Mouse (Mus musculus) ovary, postnatal 36 days (tissue): Measurements from ENCODE around the gene Ptcra.
"Not testable (repeated sequence)": the region's sequence is repeated elsewhere in the genome, so short reads cannot be mapped to it uniquely, and the experiment has no call there.

Source experiments
- DNase-seq: peaks from one replicate; pipeline ENCODE4 v3.0.0; 2022; ENCODE audit warnings: low spot score, mixed read lengths

Gene Ptcra

DNA sequence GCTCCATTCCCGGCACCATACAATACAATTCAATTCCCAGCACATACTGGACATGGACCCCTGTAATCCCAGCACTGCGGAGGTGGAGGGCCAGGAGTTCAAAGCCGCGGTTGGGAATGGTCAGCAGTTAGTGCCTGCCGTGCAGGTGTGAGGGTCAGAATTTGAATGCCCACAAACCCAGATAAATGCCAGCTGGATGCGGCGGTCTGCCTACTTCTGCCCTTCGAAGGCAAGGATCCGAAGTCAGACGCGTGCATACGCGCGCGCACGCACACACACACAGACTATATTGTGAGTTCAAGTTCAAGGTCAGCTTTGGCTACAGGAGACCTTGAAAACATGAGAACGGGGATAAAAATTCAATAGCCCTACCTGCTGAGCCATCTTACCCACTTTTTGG is 8.1 kb upstream of the Ptcra start:
- no peak for DNase-seq

GRCm38 (mm10) chr17:46771025-46771424 is 7.5 kb upstream of the Ptcra start:
- DNase-seq: no peak

DNA sequence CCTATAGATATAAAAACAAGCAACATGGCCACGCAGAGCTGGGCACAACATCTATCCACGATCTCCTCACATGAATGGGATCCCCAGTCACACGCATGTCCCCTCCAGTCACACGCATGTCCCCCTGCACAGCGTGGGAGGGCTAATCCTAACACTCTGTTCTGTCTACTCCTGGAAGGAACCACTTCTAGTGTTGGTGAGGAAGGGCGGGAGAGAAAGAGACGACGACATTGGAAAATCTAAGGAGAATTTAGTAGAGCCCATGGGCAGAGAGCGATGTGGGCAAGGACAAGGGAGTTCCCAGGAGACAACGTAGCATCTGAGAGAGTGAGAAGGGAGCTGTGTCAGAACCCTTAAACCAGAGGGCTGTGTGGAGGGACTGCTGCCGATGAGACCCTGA is 7.0 kb upstream of the Ptcra start:
- DNase-seq: no peak

DNA sequence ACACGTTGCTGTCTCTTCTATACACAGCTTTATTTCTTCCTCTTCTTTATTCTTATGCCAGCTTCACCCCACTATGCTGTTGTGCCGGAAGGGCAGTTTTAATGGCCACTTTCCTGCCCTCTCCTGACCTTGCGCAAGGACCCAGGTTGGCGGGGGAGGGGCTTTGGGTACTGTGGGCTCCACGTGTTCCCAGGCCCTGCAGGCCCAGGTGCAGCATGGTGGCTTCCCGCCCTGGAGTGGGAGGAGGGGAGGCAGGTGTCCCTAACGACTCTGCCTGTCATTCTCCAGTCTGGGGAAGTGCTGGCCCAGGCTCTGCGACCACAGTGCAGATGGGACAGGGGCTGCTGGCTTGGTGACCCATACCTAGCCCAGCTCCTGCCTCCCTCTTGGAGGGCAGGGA is 4.4 kb upstream of the Ptcra start:
- no peak for DNase-seq

GRCm38 (mm10) chr17:46764916-46765315 is 1.4 kb upstream of the Ptcra start:
- not testable (repeated sequence) for DNase-seq

DNA sequence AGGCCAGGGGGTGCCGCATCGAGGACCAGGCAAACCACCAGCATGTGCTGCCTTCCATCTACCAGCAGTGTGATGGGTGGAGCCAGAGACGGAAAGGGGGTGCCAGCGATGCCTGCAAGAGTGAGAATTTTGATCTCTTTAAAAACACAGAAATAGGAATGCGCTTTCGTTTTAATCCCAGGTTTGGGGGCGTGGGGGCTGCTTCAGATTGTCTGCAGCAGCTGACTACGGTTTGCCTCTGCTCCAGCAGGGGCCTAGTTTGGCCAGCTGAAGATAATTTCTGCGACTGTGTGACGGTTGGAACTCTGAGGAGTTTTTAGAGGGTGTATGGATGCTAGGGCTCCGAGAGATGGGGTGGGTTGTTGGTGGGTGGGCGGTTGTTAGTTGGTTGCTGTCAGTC is 4.8 kb downstream of the Ptcra start:
- no peak for DNase-seq

DNA sequence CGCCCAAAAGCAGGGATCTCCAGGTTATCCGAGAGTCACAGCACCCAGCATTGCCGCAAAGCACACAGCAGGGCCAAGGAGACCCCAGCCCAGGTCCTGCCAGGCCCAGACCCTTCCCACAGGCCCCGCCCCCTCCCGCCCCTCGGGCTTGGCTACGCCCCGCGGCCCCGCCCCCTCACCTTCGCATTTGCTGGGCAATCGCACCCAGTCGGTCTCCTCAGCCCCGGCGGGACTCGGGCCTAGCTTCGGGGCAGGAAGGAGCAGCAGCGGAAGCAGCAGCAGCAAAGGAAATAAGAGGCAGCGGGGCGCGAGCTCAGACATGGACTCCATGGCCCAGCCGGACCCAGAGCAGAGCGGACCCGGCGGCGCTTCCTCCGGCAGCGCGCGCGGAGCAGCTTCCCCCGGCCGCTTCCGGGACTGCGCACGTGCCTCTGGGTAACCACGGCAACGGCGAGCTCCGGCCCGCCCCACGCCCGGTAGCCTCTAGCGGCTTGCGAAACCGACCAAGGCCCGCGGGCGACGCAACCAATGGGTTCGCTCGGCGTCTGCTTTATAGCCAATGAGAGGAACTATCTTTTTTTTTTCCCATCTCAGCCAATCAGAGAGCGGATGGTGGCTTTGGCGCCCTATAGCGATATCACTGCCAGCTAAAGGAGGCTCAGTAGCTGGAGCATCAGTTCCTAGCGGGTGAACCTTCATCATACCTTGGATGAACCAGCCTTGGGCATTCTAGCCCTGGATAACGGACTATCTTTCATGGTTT is 11.5 kb downstream of the Ptcra start, which contains the start of gene Cnpy3:
Cnpy3 (minus strand) TSS at position 421 of the 763 bp plus-strand sequence.
- peak; percentile 96 for DNase-seq

DNA sequence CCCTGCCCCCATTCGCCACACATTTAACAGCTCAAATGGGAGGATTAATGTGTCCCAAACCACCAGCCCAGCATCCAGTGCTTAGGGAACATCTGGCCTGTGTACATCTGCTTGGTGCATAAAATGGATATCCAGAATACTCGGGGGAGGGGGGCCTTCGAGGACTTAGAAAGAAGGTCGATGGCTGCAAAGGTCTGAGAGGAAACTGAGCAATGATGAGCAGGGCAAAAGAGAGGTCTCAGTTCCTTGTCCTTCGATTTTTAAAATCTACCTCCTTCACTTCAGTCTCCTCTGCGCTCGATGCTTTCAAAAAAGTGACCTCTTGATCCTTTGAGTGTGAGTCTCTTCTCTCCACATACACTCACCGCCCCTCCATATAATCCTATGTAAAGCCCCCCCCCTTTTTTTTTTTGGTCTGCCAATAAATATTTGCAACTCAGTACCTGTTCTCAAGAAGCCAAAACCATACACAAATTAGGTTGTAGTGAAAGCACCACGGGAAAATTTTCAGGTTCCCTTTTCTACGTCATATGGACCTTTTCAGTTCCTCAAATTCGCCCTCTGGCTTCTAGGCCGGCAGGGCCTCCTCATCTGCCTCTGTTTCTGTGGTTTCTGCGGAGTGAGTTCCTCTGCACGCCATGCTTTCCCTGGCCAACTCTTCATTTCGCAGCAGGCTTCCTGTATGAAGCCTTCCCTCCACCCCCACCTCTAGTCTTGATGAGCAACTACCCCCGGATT is 12.3 kb downstream of the Ptcra start:
- no peak for DNase-seq

- DNase-seq: no peak
These were observed 12.9 kb downstream of the Ptcra start for GRCm38 (mm10) chr17:46750580-46750979.

DNA sequence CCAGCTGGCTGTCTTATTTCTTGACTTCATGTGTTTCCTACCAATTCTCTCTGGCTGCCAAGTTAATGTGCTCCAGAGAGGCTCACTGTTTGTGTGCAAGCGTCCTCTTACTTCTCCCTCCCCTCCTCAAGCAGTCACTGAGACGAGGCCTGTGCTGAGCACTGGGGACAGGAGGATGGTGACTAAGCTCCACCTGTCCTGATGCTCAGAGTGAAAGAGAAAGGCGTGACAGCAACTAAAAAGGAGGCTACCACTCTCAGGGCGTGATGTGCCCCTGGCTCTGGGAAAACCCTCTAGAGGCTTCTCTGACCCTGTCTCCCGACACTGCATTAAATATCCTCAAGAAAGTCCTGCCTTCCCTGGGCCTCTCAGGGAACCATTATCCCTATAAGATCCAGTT is 14.2 kb downstream of the Ptcra start:
- no peak for DNase-seq

DNA sequence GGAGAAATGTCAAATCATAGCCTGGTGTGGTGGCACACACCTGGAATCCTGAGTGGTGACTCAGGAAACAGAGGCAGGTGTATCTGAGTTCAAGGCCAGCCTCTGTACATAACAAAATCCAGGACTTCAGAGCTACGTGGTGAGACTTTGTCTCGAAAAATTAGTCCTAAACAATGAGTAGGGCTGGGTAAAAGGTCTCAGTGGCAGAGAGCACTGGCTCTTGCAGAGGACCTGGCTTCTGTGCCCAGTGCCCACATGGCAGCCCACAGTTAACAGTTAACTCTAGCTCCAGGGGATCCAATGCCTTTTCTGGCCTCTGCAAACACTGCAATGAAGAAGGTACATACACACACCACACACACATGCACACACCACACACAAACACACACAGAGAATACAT is 15.7 kb downstream of the Ptcra start:
- no peak for DNase-seq

DNA sequence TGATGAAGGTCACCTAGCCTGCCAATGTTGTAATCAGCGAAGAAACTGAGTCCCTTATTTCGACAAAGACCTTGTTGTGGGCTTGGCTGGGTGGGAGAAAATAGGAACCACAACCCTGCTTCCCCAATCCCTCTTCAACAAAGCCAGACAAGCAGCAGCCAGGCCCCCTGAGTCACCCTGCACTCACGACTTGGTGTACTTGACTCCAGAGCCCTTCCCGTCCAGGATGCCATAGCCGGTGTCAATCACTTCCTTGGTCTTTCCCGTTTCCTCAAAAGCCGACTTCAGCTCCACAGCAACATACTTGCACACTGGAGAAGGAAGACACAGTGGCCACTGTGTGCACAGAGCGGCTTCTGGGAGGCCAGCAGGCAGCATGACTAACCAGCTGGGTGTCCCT is 16.3 kb downstream of the Ptcra start:
- no peak for DNase-seq

GRCm38 (mm10) chr17:46745506-46745905 is 18.0 kb downstream of the Ptcra start:
- DNase-seq: no peak

GRCm38 (mm10) chr17:46742986-46743385 is 20.5 kb downstream of the Ptcra start:
- DNase-seq: no peak

GRCm38 (mm10) chr17:46741305-46741704 is 22.2 kb downstream of the Ptcra start:
- no peak for DNase-seq

GRCm38 (mm10) chr17:46736160-46736559 is 27.4 kb downstream of the Ptcra start:
- peak; percentile 51 for DNase-seq

- no peak for DNase-seq
These were observed 28.2 kb downstream of the Ptcra start for GRCm38 (mm10) chr17:46735287-46735686.

DNA sequence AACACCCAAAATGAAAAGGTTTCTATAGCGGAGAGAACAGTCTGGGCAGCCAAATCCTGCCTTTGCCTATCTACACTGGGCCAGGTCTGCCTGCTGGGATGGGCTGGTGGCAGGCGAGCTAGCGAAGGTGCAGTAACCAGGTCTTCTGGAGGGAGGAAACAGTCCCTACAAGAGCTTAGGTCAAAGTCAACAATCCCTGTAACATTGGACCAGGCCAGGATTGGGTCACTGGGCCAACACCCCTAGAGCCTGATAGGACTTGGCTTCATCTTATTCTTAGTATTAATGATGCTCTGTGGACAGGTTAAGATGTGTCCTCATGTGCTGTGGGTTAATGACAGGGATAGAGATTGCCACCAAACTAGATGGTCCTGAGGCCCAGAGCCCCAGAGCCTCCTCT is 29.5 kb downstream of the Ptcra start:
- no peak for DNase-seq

DNA sequence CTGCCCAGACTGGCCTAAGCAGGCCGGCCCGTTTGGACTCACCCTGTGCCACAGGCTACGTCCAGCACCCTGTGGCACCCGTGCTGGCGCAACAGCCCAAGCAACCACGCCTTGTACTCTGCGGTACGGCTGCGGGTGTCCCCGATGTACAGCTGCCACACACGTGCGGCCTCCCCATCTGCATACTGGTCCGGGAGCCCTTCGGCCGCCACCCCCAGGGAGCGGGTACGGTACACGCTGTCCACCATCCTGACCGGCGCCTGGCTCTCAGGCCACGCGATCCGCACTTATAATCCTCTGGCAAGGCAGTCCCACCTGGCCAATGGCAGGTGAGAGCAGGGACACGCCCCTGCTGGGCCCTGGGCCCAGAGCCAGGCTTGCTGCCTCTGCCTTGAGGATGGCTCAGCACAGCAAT is 34.6 kb downstream of the Ptcra start, which contains the start of gene Gnmt:
Gnmt (minus strand) TSS at position 265 of the 415 bp plus-strand sequence.
- DNase-seq: no peak

- no peak for DNase-seq
These were observed 35.0 kb downstream of the Ptcra start for GRCm38 (mm10) chr17:46728496-46728895.

DNA sequence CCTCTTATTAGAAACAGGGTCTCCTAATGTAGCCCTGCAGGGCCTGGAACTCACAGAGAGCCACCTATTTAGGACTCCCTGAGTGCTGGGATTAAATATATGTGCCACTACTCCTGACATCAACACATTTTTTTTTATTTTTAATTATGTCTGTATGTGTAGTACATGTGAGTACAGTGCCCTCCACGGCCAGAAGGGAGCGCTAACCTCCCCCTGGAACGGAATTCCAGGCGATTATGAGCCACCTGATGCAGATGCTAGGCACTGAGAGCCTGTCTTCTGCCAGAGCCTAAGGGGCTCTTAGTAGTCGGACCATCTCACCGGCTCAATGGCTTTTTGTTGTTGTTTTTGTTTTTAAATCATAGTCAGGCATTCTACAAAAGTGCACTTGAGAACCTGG is 35.5 kb downstream of the Ptcra start:
- DNase-seq: no peak

DNA sequence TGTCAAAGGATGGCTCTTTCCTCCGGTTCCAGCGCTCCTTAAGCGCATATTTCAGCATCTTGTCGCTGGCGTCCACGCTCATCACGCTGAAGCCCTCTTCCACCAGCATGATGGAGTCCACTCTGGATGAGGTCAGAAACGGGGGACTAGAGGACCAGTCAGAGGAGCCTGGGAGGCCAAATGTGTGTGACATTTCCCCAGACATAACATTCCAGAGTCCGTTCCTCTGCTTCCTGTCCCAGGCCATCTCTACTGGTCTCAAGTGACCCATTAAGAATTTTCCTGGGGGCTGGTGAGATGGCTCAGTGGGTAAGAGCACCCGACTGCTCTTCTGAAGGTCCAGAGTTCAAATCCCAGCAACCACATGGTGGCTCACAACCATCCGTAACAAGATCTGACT is 36.2 kb downstream of the Ptcra start:
- no peak for DNase-seq
